Mouse (Mus musculus): ENCODE data around the gene Tspan4.

DNA sequence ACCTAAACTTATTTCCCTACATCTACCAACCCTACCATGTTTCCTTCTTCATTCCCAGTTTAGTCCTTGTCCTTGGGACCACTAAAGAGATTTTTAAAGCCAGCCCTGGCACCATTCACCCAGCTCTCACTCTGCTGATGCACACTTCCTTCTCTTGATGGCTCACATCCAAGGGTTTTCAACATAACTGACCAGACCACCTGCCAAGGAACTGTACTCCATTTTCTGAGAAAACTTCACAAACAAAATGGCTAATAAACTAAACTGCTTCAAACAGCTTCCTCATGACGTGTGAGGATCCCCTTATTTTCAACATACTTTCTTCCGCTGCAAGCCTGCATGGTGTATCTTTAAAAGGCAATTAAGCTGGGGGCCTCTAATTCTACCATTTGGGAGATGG lies 21.4 kb upstream of the Tspan4 start:
- TF ChIP-seq CTCF (IDR thresholded peaks at IDR 0.05; ENCODE audit: control insufficient read depth, insufficient read depth, low read length) = no peak
- no peak for TF ChIP-seq POLR2A (IDR thresholded peaks at IDR 0.05; ENCODE audit: borderline replicate concordance, control insufficient read depth, low read depth, low read length)
